Mouse (Mus musculus) myocyte (in vitro differentiated cells): Measurements from ENCODE around the gene Tmigd3.

Source experiments
- CEBPB ChIP-seq: IDR thresholded peaks from 2 replicates; pipeline ENCODE4 v1.6.1; 2011; ENCODE audit warnings: mild to moderate bottlenecking, moderate library complexity; ENCODE audit not compliant: poor library complexity, insufficient read depth, severe bottlenecking
- MAX ChIP-seq: IDR thresholded peaks from one replicate; pipeline ENCODE4 v1.6.1; 2011; ENCODE audit warnings: low read depth, mild to moderate bottlenecking, control low read depth
- MYOD1 ChIP-seq, 3 experiments: IDR thresholded peaks; one replicate each; pipeline ENCODE4 v1.6.1; 2011; ENCODE audit warnings: control low read depth in 2 of 3, low read depth in 2 of 3, mild to moderate bottlenecking in 2 of 3, moderate library complexity in 1 of 3; ENCODE audit not compliant: insufficient read length in 2 of 3, control insufficient read depth in 1 of 3
- POLR2A ChIP-seq: IDR thresholded peaks from one replicate; pipeline ENCODE4 v1.6.1; 2011; ENCODE audit warnings: low read depth, mild to moderate bottlenecking, control low read depth, moderate library complexity; ENCODE audit not compliant: insufficient read length
- POLR2AphosphoS2 ChIP-seq: IDR thresholded peaks from one replicate; pipeline ENCODE4 v1.6.1; 2011; ENCODE audit warnings: low read depth, control low read depth; ENCODE audit not compliant: insufficient read length
- REST ChIP-seq: IDR thresholded peaks from one replicate; pipeline ENCODE4 v1.6.1; 2011; ENCODE audit warnings: mild to moderate bottlenecking, control low read depth, moderate library complexity; ENCODE audit not compliant: insufficient read depth, insufficient read length
- TCF12 ChIP-seq: IDR thresholded peaks from one replicate; pipeline ENCODE4 v1.6.1; 2011; ENCODE audit warnings: mild to moderate bottlenecking, control low read depth; ENCODE audit not compliant: poor library complexity, insufficient read depth, severe bottlenecking
- USF1 ChIP-seq: IDR thresholded peaks from one replicate; pipeline ENCODE4 v1.6.1; 2011; ENCODE audit warnings: low read depth, mild to moderate bottlenecking, control low read depth, moderate library complexity

GRCm38 (mm10) chr3:105907956-105908655, 37.4 kb downstream of the Tmigd3 start:
- TF ChIP-seq POLR2A (no peak), USF1 (no peak), POLR2AphosphoS2 (no peak), MAX (no peak), REST (no peak), MYOD1 (IDR thresholded peaks at IDR 0.05; ENCODE audit: control insufficient read depth in 1 of 3, insufficient read length in 2 of 3, low read depth in 2 of 3) (no peak), CEBPB (no peak), TCF12 (no peak)
